Mouse (Mus musculus) layer of hippocampus, postnatal 10 days (tissue): ENCODE measurements around the gene Paqr4. TPM values are rescaled to one million over a fixed set of nuclear protein-coding genes. Genes with fewer than 3 reads are reported as not detected.
A peak's percentile ranks its signal among the peaks of the same experiment; 100 is the strongest.

ENCODE experiments used
- DNase-seq, 2 experiments: peaks; one replicate each; pipeline ENCODE4 v3.0.0; 2021; ENCODE audit warnings: low spot score in 2 of 2
- total RNA-seq, 2 experiments: library from RNA; stranded (reverse); gene quantifications; 2 replicates each; pipeline ENCODE4 v1.2.3; 2021

The Paqr4 gene
- total RNA-seq, 2 experiments from 2014 or later: 51.8 to 53.1 TPM

GRCm38 (mm10) chr17:23726758-23727142 is 13.9 kb downstream of the Paqr4 start:
- peak; percentile 63 to 70 for DNase-seq

- DNase-seq: peak; percentile 92 to 95
Measured at GRCm38 (mm10) chr17:23725999-23726757, 14.5 kb downstream of the Paqr4 start, which contains the start of gene Pkmyt1. Pkmyt1 (plus strand) TSS chr17:23726336.

- DNase-seq: no peak
Measured at GRCm38 (mm10) chr17:23725477-23725876, 15.2 kb downstream of the Paqr4 start.

- DNase-seq: no peak
Measured at GRCm38 (mm10) chr17:23722376-23723125, 18.1 kb downstream of the Paqr4 start, which contains the start of gene 1520401A03Rik. 1520401A03Rik (minus strand) TSS chr17:23722783.

GRCm38 (mm10) chr17:23721886-23722285 is 18.8 kb downstream of the Paqr4 start:
- no peak for DNase-seq

GRCm38 (mm10) chr17:23719455-23719854 is 21.2 kb downstream of the Paqr4 start:
- DNase-seq: no peak

GRCm38 (mm10) chr17:23717003-23717402 is 23.7 kb downstream of the Paqr4 start:
- no peak for DNase-seq

- peak; percentile 81 to 87 for DNase-seq
Measured at GRCm38 (mm10) chr17:23706212-23706611, 34.5 kb downstream of the Paqr4 start.

- no peak for DNase-seq
Measured at GRCm38 (mm10) chr17:23705525-23706104, 35.1 kb downstream of the Paqr4 start.

GRCm38 (mm10) chr17:23704741-23705140 is 35.9 kb downstream of the Paqr4 start:
- DNase-seq: peak in 1 of 2 experiments; percentile 44

GRCm38 (mm10) chr17:23703301-23703700 is 37.4 kb downstream of the Paqr4 start:
- no peak for DNase-seq

- peak; percentile 83 to 91 for DNase-seq
Measured at GRCm38 (mm10) chr17:23700079-23700478, 40.6 kb downstream of the Paqr4 start.

- no peak for DNase-seq
Measured at GRCm38 (mm10) chr17:23699131-23700077, 41.3 kb downstream of the Paqr4 start.

- DNase-seq: no peak
Measured at GRCm38 (mm10) chr17:23695801-23696200, 44.9 kb downstream of the Paqr4 start.

- DNase-seq: no peak
Measured at GRCm38 (mm10) chr17:23694491-23694890, 46.2 kb downstream of the Paqr4 start.

Other genes with a start within 250 kb of the Paqr4 start
- 1 to 10 TPM; 6.4 to 7.2 TPM for gene Zfp213, start 176.6 kb downstream of the Paqr4 start, total RNA-seq
- 10 to 100 TPM; 25.7 to 30.0 TPM for gene Zfp13, start 141.4 kb downstream of the Paqr4 start, total RNA-seq
- gene Zscan10, start 140.0 kb downstream of the Paqr4 start, total RNA-seq: not detected
- 1 to 10 TPM; 1.2 to 1.6 TPM for gene Mmp25, start 95.6 kb downstream of the Paqr4 start, total RNA-seq
- not detected for gene Bicdl2, start 80.4 kb downstream of the Paqr4 start, total RNA-seq
- 100 to 1,000 TPM; 137 to 148 TPM for gene Hcfc1r1, start 67.3 kb downstream of the Paqr4 start, total RNA-seq
- gene Thoc6, start 67.0 kb downstream of the Paqr4 start, total RNA-seq: 10 to 100 TPM; 11.4 to 12.9 TPM
- 1 to 10 TPM; 6.8 to 7.2 TPM for gene Tnfrsf12a, start 63.4 kb downstream of the Paqr4 start, total RNA-seq
- under 1 TPM; 0.22 to 0.25 TPM for gene Cldn6, start 61.6 kb downstream of the Paqr4 start, total RNA-seq
- under 1 TPM in 1 of 2 experiments, not detected in 1; 0.57 TPM for gene Cldn9, start 56.8 kb downstream of the Paqr4 start, total RNA-seq
- under 1 TPM; 0.13 to 0.62 TPM for gene 1520401A03Rik, start 18.1 kb downstream of the Paqr4 start, total RNA-seq
- 1 to 10 TPM; 6.7 to 8.3 TPM for gene Pkmyt1, start 14.5 kb downstream of the Paqr4 start, total RNA-seq
- gene Kremen2, start 5.0 kb upstream of the Paqr4 start, total RNA-seq: under 1 TPM; 0.20 to 0.27 TPM
- gene Flywch1, start 30.7 kb upstream of the Paqr4 start, total RNA-seq: 100 to 1,000 TPM; 121 to 123 TPM
- gene Flywch2, start 45.2 kb upstream of the Paqr4 start, total RNA-seq: 10 to 100 TPM; 26.7 to 27.3 TPM
- 100 to 1,000 TPM; 516 to 611 TPM for gene Srrm2, start 49.7 kb upstream of the Paqr4 start, total RNA-seq
- 100 to 1,000 TPM; 402 to 410 TPM for gene Elob, start 88.3 kb upstream of the Paqr4 start, total RNA-seq
- not detected for gene Prss33, start 95.2 kb upstream of the Paqr4 start, total RNA-seq
- under 1 TPM; 0.21 to 0.45 TPM for gene Prss32, start 103.0 kb upstream of the Paqr4 start, total RNA-seq
- gene Prss41, start 103.3 kb upstream of the Paqr4 start, total RNA-seq: 1 to 10 TPM; 2.2 to 3.1 TPM
- not detected for gene Prss21, start 127.2 kb upstream of the Paqr4 start, total RNA-seq
- gene Dcpp1, start 140.0 kb upstream of the Paqr4 start, total RNA-seq: not detected
- gene Dcpp2, start 140.0 kb upstream of the Paqr4 start, total RNA-seq: not detected
- gene Dcpp3, start 176.6 kb upstream of the Paqr4 start, total RNA-seq: not detected
- not detected for gene Sbp, start 200.8 kb upstream of the Paqr4 start, total RNA-seq
- not detected for gene Sbpl, start 214.4 kb upstream of the Paqr4 start, total RNA-seq
- under 1 TPM in 1 of 2 experiments, not detected in 1; 0.45 TPM for gene Prss30, start 239.7 kb upstream of the Paqr4 start, total RNA-seq